Mouse (Mus musculus): ENCODE measurements around the gene Xlr. TPM values are rescaled to one million over a fixed set of nuclear protein-coding genes. Genes with fewer than 3 reads are reported as not detected.
"Not testable (repeated sequence)": the region's sequence is repeated elsewhere in the genome, so short reads cannot be mapped to it uniquely, and the experiment has no call there.

Gene Xlr
- polyA plus RNA-seq (2011; ENCODE audit: insufficient read depth, insufficient read length, low replicate concordance, missing spikeins), result not detected in 2 replicates

- not testable (repeated sequence) for H3K4me1 ChIP-seq (ENCODE audit: control insufficient read depth, insufficient read depth, low read length)
- WGBS, result 79% methylated on average over 11 of the region's 11 CpGs
These were observed at the start of gene Xlr for GRCm38 (mm10) chrX:53797519-53797918. TSS of gene Xlr (minus strand) at chrX:53797706.

GRCm38 (mm10) chrX:53799074-53799473 lies 1.6 kb upstream of the Xlr start:
- Histone ChIP-seq H3K27ac (ENCODE audit: control insufficient read depth, insufficient read depth, low read depth, low read length, poor library complexity) (no peak overlapping the region), H3K4me3 (replicated peaks; ENCODE audit: control insufficient read depth, low read depth, low read length) (no peak overlapping the region), H3K4me1 (ENCODE audit: control insufficient read depth, insufficient read depth, low read length) (no peaks in the 10 kb centered on the region)
- TF ChIP-seq POLR2A (IDR thresholded peaks at IDR 0.05; ENCODE audit: borderline replicate concordance, control insufficient read depth, low read depth, low read length) (no peak), CTCF (IDR thresholded peaks at IDR 0.05; ENCODE audit: control insufficient read depth, insufficient read depth, low read length) (no peak)
- 30% methylated on average over 3 of the region's 3 CpGs for WGBS

More at GRCm38 (mm10) chrX:53797519-53797918, at the start of gene Xlr:
- H3K27ac ChIP-seq (ENCODE audit: control insufficient read depth, insufficient read depth, low read depth, low read length, poor library complexity); H3K4me3 ChIP-seq (replicated peaks; ENCODE audit: control insufficient read depth, low read depth, low read length): not testable (repeated sequence)

- WGBS, result 90% methylated on average over 12 of the region's 12 CpGs
These were observed 21.2 kb downstream of the Xlr start, which contains the start of gene Zfp36l3 for GRCm38 (mm10) chrX:53776276-53776675. TSS of gene Zfp36l3 (minus strand) at chrX:53776394.

DNA sequence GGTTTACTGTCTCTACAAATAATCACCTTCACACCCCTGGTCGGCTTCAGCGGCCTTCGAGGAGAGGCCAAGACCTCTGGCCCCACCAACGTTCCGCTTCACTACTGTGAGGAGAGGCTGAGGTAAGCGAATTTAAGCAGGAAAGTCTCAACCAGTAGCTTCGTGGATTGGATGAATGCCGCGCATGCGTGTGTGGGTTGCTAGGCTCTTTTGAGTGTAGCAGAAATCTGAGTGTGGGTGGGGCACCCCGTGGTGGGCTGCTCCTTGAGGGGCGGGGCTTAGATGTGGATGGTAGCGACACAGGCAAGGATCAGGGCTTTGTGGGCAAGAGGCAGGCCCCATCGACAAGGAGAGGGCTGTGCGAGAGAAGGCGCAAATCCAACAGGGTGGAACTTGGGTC lies 39.8 kb downstream of the Xlr start, which contains the start of gene 1700013H16Rik:
1700013H16Rik (minus strand) TSS at position 96 of the 400 bp plus-strand sequence.
- no peaks in the 10 kb centered on the region for H3K4me1 ChIP-seq (ENCODE audit: control insufficient read depth, insufficient read depth, low read length)
- TF ChIP-seq CTCF (IDR thresholded peaks at IDR 0.05; ENCODE audit: control insufficient read depth, insufficient read depth, low read length), result no peak
- no peak for TF ChIP-seq POLR2A (IDR thresholded peaks at IDR 0.05; ENCODE audit: borderline replicate concordance, control insufficient read depth, low read depth, low read length)
- WGBS, result 89% methylated on average over 16 of the region's 16 CpGs
- H3K4me3 ChIP-seq (replicated peaks; ENCODE audit: control insufficient read depth, low read depth, low read length), result no peak within 1 kb of the TSS
- H3K27ac ChIP-seq (ENCODE audit: control insufficient read depth, insufficient read depth, low read depth, low read length, poor library complexity), result no peak within 1 kb of the TSS

More at GRCm38 (mm10) chrX:53776276-53776675, 21.2 kb downstream of the Xlr start, which contains the start of gene Zfp36l3:
- no peak within 1 kb of the TSS for H3K27ac ChIP-seq (ENCODE audit: control insufficient read depth, insufficient read depth, low read depth, low read length, poor library complexity)
- TF ChIP-seq CTCF (IDR thresholded peaks at IDR 0.05; ENCODE audit: control insufficient read depth, insufficient read depth, low read length) (no peak), POLR2A (IDR thresholded peaks at IDR 0.05; ENCODE audit: borderline replicate concordance, control insufficient read depth, low read depth, low read length) (no peak)
- no peak within 1 kb of the TSS for H3K4me3 ChIP-seq (replicated peaks; ENCODE audit: control insufficient read depth, low read depth, low read length)
- no peaks in the 10 kb centered on the region for H3K4me1 ChIP-seq (ENCODE audit: control insufficient read depth, insufficient read depth, low read length)

DNA sequence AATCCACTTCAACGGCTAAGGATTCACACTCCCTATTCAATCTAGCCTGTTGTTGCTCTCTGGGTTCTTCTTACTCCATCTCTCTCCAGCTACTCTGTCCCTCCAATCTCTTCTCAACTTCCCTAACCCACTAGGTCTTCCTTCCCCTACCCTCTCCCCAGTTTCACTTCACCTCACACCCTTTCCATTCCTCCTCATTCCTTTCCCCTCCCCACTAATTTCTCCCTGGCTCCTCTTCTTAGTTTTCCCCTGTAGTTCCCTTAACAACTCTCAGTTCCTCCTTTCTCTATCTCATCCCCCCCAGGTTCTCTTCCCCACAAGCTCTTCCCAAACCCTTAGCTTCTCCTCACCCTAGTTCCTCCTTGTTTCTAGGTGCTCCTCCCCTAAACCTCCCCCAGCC lies 44.7 kb downstream of the Xlr start:
- Histone ChIP-seq H3K4me1 (ENCODE audit: control insufficient read depth, insufficient read depth, low read length) (no peaks in the 10 kb centered on the region), H3K4me3 (replicated peaks; ENCODE audit: control insufficient read depth, low read depth, low read length) (no peak overlapping the region), H3K27ac (ENCODE audit: control insufficient read depth, insufficient read depth, low read depth, low read length, poor library complexity) (no peak overlapping the region)
- TF ChIP-seq CTCF (IDR thresholded peaks at IDR 0.05; ENCODE audit: control insufficient read depth, insufficient read depth, low read length) (no peak), POLR2A (IDR thresholded peaks at IDR 0.05; ENCODE audit: borderline replicate concordance, control insufficient read depth, low read depth, low read length) (no peak)
- 65% methylated on average over 1 of the region's 1 CpGs for WGBS

- no peaks in the 10 kb centered on the region for H3K4me1 ChIP-seq (ENCODE audit: control insufficient read depth, insufficient read depth, low read length)
- H3K4me3 ChIP-seq (replicated peaks; ENCODE audit: control insufficient read depth, low read depth, low read length), result no peak overlapping the region
- WGBS, result 66% methylated on average over 2 of the region's 2 CpGs
- no peak for TF ChIP-seq POLR2A (IDR thresholded peaks at IDR 0.05; ENCODE audit: borderline replicate concordance, control insufficient read depth, low read depth, low read length)
- no peak for TF ChIP-seq CTCF (IDR thresholded peaks at IDR 0.05; ENCODE audit: control insufficient read depth, insufficient read depth, low read length)
- no peak overlapping the region for H3K27ac ChIP-seq (ENCODE audit: control insufficient read depth, insufficient read depth, low read depth, low read length, poor library complexity)
These were observed 68.5 kb downstream of the Xlr start for GRCm38 (mm10) chrX:53728967-53729366.

Other genes starting within 250 kb of the Xlr start
- 3.4 and 5.6 TPM in 2 replicates for gene Rtl8c, start 189.7 kb downstream of the Xlr start, polyA plus RNA-seq (2011; ENCODE audit: insufficient read depth, insufficient read length, low replicate concordance, missing spikeins)
- not detected in 2 replicates for gene Gm14597, start 188.7 kb downstream of the Xlr start, polyA plus RNA-seq (2011; ENCODE audit: insufficient read depth, insufficient read length, low replicate concordance, missing spikeins)
- gene Rtl8a, start 154.0 kb downstream of the Xlr start, polyA plus RNA-seq (2011; ENCODE audit: insufficient read depth, insufficient read length, low replicate concordance, missing spikeins), result 13.9 TPM in 1 of 2 replicates, not detected in the other
- 13.9 TPM in 1 of 2 replicates, not detected in the other for gene Rtl8b, start 127.3 kb downstream of the Xlr start, polyA plus RNA-seq (2011; ENCODE audit: insufficient read depth, insufficient read length, low replicate concordance, missing spikeins)
- not detected in 2 replicates for gene 4930502E18Rik, start 72.9 kb downstream of the Xlr start, polyA plus RNA-seq (2011; ENCODE audit: insufficient read depth, insufficient read length, low replicate concordance, missing spikeins)
- gene 1700013H16Rik, start 39.9 kb downstream of the Xlr start, polyA plus RNA-seq (2011; ENCODE audit: insufficient read depth, insufficient read length, low replicate concordance, missing spikeins), result not detected in 2 replicates
- not detected in 2 replicates for gene Zfp36l3, start 21.3 kb downstream of the Xlr start, polyA plus RNA-seq (2011; ENCODE audit: insufficient read depth, insufficient read length, low replicate concordance, missing spikeins)